Mouse (Mus musculus) frontal cortex, postnatal 14 days (tissue): ENCODE results near the gene Cmc1.
A peak's percentile ranks its signal among the peaks of the same experiment; 100 is the strongest.
"Not testable (repeated sequence)": the region's sequence is repeated elsewhere in the genome, so short reads cannot be mapped to it uniquely, and the experiment has no call there.

Source experiments
- DNase-seq, 2 experiments: peaks; one replicate each; pipeline ENCODE4 v3.0.0; 2022; ENCODE audit warnings: low spot score in 2 of 2

The Cmc1 gene

DNA sequence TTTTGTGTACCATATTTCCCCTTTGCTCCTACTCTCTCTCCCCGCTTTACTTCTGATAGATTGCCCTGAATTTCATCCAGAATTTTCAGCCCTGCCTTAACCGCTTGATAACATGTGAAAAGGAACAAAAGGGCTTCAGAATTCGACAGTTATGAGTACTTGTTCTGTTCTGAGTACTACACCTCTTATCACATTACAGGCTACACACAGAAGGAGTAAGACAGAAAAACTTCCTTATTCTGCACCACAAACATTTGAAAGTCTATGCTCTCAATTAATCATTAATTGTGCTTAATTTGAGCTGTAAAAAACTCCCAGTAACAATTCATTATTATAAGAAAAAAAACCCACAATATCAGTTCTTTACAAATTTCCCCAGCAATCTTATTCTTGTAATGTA, 9.6 kb downstream of the Cmc1 start:
- not testable (repeated sequence) for DNase-seq

DNA sequence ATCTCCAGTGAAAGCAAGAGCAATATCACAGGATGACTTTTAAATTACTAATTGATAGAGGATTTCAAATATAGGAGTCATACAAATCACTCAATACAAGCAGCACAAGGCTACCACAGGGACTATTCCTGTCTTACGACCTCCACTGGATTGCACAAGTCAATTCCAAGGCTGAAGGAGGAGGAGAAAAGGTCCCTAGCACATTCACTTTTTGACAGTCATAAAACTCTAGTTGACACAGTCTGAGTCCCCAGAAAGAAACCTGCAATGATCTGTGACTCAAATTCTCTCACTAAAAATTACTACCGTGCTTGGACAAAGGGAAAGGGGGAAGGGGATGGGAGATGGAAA, 39.6 kb downstream of the Cmc1 start:
- no peak for DNase-seq

DNA sequence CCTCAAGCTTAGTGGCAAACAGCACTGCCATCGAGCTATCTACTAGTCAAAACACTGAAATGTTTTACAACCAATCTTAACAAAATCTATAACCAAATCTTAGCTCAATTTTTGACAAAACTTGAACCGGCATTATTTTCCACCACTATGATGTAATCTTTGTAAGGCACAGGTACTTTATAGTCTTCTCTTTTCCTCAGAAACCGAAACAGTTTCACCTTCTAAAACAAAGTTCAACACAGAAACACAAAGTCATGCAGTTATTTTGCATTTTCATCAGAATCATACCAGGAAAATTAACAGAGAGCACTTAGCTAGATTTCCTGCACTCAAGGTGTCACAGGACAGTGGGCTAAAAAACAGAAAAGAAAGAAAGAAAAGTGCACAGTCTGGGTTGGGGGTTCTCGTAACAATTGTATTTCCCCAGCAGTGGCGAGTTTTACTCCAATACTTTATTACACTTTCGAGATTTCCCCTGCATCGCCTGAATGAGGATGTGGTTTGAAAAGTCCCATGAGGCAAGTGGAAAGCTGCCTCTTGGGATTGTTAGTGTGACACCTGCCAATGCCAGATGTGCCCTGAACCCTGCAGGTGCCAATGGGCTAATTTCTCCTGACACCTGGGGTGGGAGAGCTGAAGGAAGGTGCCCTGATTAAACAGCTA, 40.1 kb downstream of the Cmc1 start:
- DNase-seq, result no peak

DNA sequence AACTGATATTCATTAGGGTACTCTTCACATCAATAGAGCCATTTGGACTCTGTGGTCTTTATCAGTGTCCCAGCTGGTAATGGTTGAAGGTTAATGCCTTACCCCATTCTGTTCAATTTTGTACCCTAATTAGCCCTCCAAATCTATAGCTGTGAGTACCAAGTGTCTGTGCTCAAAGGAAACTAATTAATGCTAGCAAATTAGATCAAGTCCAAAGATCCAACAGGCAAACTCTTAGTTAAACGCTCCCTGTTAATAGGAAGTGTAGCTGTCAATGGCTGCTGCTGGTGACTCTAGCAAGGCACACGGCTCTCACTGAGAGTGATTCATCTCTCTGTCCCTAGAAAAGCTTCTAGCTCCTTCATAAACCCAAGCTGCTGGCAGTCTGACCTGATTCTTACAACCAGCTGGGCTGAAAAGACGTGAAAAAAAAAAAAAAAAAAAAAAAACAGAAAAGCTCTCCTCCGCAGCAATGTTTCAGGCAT, 41.4 kb downstream of the Cmc1 start:
- no peak for DNase-seq

DNA sequence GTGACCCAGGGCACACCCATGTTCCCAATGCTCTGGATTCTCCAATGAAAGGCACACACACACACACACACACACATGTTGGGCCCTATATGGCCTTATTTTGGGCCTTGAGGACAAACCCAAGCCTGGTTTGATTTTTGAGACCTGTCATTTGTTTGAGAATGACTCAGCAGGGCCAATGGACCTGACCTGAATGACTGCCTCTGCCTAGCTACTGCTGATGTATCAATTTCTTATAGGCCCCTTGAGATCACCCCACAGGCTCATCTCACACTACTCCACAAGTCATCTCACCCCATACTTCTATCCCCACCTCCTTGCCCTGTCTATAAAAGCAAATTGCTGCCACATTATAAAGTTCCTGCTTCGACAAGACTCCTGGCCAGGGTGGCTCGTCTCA, 48.2 kb downstream of the Cmc1 start:
- DNase-seq, result no peak

DNA sequence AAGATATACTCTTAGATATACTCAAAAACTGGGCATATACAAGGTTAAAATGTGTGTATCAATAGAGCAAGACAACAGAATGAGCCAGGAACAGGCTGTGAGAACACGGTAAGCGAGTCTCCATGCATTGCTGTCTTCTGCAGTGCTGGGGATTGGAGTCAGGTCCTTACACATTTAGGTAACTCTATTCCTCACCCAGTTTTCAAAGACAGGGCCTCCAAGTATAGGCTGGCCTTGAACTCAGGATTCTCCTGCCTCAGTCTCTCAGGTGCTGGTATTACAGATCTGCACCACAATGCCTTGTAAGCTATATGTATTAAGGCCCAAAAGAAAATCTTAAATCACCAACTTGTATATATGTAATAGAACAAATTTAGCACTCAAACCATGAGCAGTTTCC, 49.5 kb downstream of the Cmc1 start:
- no peak for DNase-seq

DNA sequence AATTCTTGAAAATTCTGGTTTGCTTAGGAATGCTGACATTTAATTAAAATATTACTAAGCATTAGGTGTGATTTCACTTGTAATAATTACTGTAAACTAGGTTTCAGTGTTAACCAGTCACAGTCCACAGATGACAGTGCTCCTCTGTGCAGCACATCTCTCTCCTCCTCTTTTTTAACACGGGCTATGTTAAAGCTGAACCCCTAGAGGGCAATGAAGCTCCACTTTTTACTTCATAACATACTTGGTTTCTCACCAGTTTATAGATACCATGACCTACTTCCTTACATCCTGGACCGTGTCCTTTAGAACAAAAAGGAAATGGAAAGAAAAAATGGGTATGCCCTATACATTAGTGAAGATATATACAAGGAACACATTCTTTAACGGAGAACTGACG, 50.6 kb downstream of the Cmc1 start:
- DNase-seq, result no peak

DNA sequence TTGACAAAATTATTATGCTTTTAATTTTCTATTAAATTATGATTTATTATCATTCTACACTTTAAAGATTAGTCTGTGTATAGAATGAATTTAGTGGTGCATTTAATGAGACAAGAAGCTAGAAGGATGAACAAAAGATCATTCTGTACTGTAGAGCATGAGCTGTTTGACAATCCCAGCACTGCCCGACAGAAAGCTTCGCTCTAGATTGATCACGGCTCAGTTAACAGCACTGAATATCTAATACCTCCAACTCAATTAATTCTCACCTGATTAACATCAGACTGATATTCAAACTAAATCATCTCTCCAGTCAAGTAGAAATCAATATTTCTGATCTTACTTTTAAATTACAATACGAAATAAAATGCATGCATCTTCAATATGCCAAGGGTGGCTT, 66.1 kb downstream of the Cmc1 start:
- no peak for DNase-seq

DNA sequence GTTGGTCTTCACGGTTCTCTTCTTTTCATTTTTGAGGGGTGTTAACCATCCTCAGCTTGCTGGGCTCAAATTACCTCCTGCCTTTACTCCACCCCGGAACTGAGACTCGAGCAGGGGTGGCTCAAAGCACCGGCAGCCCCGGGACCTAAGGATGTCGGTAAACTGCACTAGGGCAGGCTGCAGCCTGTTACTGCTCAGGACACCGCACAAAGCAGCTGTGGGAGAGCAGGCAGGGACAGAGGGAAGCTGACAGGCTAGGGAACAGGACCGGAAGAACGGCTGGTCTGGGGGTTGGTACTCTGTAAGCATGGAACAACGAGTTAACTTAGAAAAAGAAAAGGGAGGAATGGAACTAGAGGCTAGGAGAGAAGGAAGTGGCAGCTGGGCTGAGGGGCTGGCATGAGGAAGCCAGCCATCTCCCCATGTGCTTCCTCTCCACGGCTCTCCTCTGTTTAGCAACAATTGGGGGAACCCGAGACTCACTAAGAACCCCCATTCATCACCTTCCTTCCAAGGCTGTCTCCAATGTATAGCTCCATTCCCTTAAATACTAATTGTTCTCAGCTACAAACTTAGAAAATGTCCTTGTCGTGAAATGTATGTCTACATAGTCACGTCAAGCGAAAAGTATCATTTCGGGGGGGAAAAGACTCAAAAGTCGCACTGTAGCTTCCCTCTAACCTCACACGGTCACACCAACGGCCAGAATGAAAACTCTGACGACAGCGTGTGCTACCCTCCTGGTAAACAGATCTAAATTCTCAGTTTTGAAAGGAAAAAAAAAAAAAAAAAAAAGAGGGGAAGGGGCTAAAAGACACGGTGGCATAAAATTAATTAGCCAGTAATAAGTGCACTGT, 67.2 kb downstream of the Cmc1 start:
- no peak for DNase-seq

DNA sequence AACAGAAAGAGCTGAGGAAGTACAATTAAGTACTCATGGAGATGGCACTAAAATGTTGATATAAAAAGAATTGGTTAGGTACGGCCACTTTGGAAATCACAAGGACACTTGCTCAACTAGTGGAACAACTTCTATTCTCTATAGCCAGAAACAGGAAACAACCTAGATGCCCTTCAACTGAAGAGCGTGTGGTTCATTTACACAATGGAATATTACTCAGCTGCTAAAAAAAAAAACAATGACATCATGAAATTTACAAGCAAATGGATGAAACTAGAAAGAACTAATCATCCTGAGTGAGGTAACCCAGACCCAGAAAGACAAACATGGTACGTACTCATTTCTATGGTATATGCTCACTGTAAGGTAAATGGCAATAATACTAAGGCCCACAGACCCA, 76.6 kb downstream of the Cmc1 start:
- DNase-seq, result no peak

DNA sequence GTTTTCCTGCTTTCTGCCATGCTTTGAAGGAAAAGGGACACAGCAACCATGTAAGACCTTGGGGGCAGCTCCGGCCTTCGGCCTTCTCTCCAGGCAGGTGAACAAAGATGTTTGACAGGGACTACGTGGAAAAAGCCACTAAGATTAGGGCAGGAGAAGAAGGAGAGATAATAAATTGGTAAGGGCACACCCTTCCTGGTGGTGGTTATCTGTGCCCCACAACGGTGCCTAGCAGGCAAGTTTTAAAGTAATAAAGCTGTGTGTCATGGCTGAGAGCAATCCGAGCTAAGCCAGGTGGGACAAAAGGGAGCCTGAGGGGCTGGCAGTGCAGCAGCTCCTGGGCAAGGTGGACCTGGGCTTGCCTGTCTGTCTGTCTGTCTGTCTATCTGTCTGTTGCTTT, 77.9 kb downstream of the Cmc1 start:
- DNase-seq, result no peak

DNA sequence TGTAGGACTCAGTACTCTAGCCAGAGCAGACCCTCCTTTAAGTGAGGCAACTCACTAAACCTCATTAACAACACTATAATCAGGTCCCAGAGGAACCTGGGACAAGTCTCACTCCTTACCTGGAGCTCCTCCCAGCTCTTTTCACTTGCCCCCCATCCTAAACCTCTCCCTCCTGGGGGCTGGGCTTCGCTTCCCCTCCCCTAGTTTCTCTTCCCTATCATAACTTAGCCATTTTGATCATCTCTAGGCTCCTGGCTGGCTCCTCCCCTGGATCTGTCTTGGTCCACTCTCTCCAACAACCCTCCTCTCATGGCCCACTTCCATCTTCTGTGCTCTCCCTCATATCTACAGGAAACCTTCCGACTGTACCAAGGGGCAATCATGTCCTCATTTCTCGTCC, 78.6 kb downstream of the Cmc1 start:
- no peak for DNase-seq

DNA sequence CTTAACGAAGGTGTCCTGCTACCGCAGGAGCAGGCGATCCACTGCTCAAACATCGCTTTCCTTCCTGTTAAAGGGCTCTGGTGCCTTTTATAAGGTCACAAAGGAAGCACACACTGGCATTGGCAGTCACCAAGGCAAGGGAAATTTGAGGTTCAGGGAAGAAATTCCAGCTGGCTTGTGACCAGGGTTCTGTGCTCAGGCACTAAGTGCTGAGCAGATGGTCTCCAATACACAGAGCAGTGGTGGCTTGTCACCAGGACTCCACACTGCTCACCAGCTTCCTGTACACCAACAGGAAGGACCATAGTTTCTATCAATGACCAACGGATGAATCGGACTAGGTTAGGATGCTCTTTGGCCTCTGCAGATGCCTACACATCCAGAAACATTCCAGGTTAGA, 79.5 kb downstream of the Cmc1 start:
- DNase-seq, result no peak

DNA sequence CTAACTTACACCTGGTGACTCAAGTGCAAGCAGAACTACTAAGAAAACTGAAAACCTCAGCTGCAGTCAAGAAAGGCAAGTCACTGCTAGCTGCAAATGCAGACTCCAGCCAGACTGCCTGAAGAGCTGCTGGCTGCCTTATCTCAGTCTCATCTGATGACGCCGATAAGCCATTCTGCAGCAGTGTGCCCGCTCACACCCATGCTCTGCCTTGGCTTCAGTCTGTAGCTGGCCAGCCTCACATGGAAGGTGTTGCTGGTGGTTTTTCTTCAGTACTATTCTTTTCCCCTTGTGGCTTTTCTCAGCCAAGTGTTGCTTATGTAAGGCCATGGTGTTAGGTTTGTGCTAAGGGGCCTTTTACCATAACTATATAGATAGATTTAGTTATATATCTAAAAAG, 90.9 kb downstream of the Cmc1 start:
- no peak for DNase-seq

DNA sequence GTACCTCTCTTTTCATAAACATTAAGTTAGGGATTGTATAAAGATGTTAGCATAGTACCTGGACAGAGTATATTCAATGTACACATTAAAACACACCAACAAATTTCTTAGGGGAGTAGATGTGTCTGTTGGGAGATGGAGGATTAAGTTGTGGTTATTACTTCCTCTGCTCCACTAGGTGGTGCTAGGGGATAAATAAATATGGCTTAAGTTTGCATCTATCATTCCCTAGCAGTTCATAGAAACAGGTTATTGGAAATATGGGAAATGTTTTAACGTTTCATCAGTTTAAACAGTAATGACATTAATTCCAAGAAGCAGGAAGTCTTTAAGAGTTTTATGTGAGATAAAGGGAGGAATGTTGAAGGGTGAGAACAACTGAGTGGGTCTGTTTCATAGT, 96.7 kb downstream of the Cmc1 start:
- no peak for DNase-seq

DNA sequence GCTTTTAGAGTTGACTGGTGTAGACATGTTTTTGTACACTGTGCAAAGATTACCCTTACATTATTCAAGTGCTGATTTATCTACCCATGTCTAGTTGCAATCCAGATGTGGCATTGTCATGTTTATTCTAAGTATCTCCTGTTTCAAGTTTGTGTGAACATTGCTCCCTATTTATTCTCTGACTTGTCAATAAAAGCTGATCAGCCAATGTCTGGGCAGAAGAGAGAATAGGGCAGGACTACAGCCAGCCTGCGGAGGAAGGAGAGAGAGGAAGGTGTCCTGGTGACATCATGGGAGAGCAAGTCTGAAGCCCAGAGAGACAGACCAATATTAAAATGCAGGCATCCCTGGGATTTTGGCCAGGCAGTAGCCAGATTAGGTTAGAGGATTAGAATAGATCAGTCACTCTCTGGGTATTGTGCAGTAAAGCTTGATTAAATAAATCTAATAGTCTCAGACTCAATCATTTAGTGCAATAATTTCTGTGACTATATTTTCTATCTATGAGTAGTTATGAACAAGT, 104.9 kb downstream of the Cmc1 start:
- no peak for DNase-seq

DNA sequence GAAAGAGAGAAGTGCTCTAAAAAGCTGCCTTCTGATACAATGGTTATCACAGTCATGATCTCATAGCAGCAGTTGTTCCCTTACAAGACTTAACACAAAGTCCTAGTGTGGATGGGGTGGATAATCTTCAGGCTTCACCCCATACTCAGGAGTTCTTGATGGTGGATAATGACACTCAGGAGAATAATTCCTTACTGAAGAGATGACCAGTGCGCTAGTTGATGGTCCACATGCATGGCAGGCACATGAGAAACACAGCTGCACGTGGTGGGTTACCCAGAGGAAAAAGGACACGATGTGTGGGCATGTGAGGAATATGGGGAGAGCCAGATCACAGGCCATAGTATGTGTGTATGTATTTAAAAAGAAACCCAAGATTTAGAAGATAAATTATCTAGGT, 106.4 kb downstream of the Cmc1 start:
- no peak for DNase-seq

DNA sequence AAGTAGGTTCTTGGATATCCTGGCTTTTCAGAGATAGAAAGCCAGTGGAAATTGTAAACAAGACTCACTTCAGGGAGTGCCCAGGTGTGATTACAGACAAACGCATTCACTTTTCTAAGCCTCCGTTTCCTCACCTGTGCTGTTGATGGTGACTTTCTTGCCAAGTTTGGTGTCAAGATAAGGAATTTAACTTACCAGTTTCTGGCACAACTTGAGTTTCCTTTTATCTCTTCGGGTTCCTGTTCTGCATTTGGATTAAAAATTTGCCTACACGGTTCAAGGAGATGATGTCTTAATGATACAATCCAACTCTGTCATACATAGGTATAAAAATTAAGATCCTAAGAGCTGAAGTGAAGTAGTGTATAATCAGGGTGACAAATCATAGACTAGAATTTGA, 107.2 kb downstream of the Cmc1 start:
- DNase-seq, result no peak

DNA sequence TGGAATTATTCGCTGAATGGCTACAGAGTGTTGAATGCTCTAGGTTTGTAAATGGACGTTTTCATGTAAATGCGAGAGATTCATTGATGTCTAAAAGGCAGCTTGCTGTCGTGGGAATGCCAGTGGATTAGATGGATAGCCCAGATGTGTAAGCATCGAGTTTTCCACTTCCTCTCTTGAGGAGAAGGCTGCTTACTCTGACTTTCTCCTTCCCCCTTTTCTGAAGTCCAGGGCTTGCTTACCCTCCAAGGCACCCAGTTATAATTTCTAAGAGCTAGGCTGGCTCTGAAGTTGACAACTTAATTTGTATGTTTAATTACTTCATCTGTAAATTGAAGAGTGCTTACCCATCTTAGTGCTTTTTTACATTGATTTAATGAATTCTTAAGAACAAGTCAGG, 108.3 kb downstream of the Cmc1 start:
- no peak for DNase-seq

DNA sequence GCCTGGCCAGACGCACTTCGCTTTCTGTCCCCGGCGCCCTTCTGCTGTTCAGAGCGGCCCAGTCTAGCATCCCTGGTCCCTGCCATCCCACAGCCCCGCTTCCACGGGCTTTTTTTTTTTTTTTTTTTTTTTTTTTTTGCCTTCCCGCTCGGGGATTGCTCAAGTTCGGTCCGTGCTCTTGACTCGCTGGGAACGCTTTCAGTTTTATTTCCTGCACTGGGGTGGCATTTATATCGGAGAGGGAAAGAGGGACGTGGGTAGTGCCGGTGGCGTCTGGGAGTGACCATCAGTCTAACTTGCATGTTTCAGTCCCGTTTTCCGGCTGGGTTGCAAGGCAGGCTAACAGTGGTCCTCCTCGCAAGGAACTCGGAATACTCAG, 109.0 kb downstream of the Cmc1 start:
- no peak for DNase-seq

DNA sequence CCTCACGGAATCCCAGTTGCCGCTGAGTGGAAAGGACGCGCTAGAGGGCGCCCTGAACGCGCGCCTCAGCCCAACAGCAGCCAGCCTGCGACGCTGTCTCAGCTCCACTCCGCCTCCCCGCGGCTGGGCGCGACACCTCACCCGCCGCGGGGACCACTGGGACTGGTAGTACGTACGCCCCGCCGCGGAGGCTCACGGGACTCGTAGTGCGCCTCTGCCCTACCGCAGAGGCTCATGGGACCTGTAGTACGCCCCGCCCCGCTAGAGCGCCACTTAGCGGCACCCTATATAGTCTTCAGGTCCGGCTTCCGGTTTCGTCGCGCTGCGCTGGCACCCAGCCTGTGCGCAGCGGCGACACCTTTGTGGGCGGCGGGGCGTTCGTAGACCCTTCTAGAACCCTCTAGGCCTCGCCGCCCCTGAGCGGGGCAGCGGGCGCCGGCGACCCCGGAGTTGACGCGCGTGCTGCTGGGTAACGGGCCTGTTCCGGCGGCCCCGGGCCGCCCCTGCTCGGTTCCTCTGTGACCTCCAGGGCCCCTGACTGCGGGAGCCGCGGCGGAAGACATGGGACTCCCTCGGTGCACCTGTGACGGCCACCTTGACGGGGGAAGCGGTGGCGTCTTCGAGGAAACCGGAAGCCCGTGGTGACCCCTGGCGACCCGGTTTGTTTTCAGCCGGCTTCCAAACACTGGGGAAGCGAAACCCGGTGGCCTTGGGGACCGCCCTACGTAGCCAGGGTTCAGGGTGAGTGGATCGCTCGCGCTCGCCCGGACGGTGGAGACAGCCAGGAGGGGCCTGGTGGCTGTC, 109.6 kb downstream of the Cmc1 start, which contains the start of gene Azi2:
Gene Azi2, plus strand, starts transcription at position 282 of the 804 bp plus-strand sequence.
- DNase-seq, result peak; percentile 95 to 96

DNA sequence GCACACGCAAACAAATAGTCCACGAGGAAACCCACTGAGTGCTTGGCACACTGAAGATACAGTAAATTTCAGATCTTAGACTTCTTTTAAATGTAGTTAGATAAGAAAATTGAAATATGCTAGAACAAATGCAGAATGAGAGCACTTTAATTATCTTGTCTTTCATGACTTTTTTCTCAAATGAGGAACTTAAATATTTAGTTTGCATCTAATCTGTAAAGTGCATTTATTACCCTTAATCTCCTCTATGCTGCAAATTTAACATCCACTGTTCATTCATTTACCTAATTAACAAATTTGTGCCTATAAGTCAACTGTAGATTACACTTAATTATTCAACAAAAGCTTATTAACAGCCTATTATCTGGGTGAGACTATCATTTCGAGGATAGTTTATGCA, 115.0 kb downstream of the Cmc1 start:
- no peak for DNase-seq
